8 mouse cellular contexts compared by ENCODE assay signal in genomic region chr15:99590429-99591084, GRCm38 (mm10). TPM values are rescaled to one million over a fixed set of nuclear protein-coding genes. Genes with fewer than 3 reads are reported as not detected.
A peak's percentile ranks its signal among the peaks of the same experiment; 100 is the strongest.
DNase-seq lines count a peak whose midpoint lies in the region; ATAC-seq lines count a peak whose summit lies in the region.

Gene Aqp5, plus strand, starts transcription at chr15:99590782.

- no peak for DNase-seq in kidney, postnatal 36 days
- DNase-seq in intestine, embryonic 14.5 days (ENCODE audit: low spot score), result no peak
- DNase-seq in frontal cortex, postnatal 14 days (ENCODE audit: low spot score in 2 of 2), result no peak
- no peak for DNase-seq in MN1 (ENCODE audit: low spot score)
- no peak for DNase-seq in left cerebral cortex, adult 9 months (ENCODE audit: low spot score in 2 of 2)

- no peaks in the 10 kb centered on the region for H3K9me3 ChIP-seq in kidney, embryonic 14.5 days (ENCODE audit: control insufficient read depth, low read length)
- H3K9me3 ChIP-seq in embryonic facial prominence, embryonic 13.5 days, result no peaks in the 10 kb centered on the region
- no peaks in the 10 kb centered on the region for H3K9me3 ChIP-seq in intestine, embryonic 14.5 days (ENCODE audit: control insufficient read depth, low read length)
- H3K9me3 ChIP-seq in midbrain, embryonic 13.5 days, result no peaks in the 10 kb centered on the region

- peak within 1 kb of the TSS; percentile 20; the same call in 1 of the 2 replicates for H3K9ac ChIP-seq in kidney, embryonic 14.5 days (ENCODE audit: low read depth, low read length)
- H3K9ac ChIP-seq in embryonic facial prominence, embryonic 13.5 days, result peak within 1 kb of the TSS; percentile 58
- no peak within 1 kb of the TSS; the same call in 1 of the 2 replicates for H3K9ac ChIP-seq in intestine, embryonic 14.5 days (ENCODE audit: low read length)
- peak within 1 kb of the TSS; percentile 39 for H3K9ac ChIP-seq in midbrain, embryonic 13.5 days (replicated peaks)

- WGBS in kidney, embryonic 14.5 days, result 2% methylated on average over 44 of the region's 83 CpGs
- under 1% methylated on average over 56 of the region's 83 CpGs for WGBS in embryonic facial prominence, embryonic 13.5 days
- WGBS in intestine, embryonic 14.5 days, result 2% methylated on average over 58 of the region's 83 CpGs
- WGBS in midbrain, embryonic 13.5 days, result 2% methylated on average over 54 of the region's 83 CpGs

- peaks cover 96% of the 10 kb centered on the region for H3K27me3 ChIP-seq in kidney, embryonic 14.5 days (ENCODE audit: control insufficient read depth, insufficient read depth, low read length)
- H3K27me3 ChIP-seq in embryonic facial prominence, embryonic 13.5 days, result peaks cover 100% of the 10 kb centered on the region
- peaks cover 100% of the 10 kb centered on the region for H3K27me3 ChIP-seq in intestine, embryonic 14.5 days (replicated peaks; ENCODE audit: control insufficient read depth, insufficient read depth, low read length)
- H3K27me3 ChIP-seq in midbrain, embryonic 13.5 days, result peaks cover 100% of the 10 kb centered on the region

- no peak within 1 kb of the TSS for H3K27ac ChIP-seq in kidney, embryonic 14.5 days (ENCODE audit: low read depth, low read length)
- H3K27ac ChIP-seq in embryonic facial prominence, embryonic 13.5 days, result no peak within 1 kb of the TSS
- H3K27ac ChIP-seq in intestine, embryonic 14.5 days (ENCODE audit: low read depth), result no peak within 1 kb of the TSS
- H3K27ac ChIP-seq in midbrain, embryonic 13.5 days, result no peak within 1 kb of the TSS

- H3K36me3 ChIP-seq in kidney, embryonic 14.5 days (ENCODE audit: control insufficient read depth, insufficient read depth, low read length), result no peaks in the 10 kb centered on the region
- H3K36me3 ChIP-seq in embryonic facial prominence, embryonic 13.5 days, result no peaks in the 10 kb centered on the region
- H3K36me3 ChIP-seq in intestine, embryonic 14.5 days (ENCODE audit: control insufficient read depth, insufficient read depth, low read length), result no peaks in the 10 kb centered on the region
- H3K36me3 ChIP-seq in midbrain, embryonic 13.5 days, result no peaks in the 10 kb centered on the region

- peak within 1 kb of the TSS; percentile 40 for H3K4me3 ChIP-seq in kidney, embryonic 14.5 days (ENCODE audit: low read length)
- H3K4me3 ChIP-seq in embryonic facial prominence, embryonic 13.5 days, result peak within 1 kb of the TSS; percentile 47
- H3K4me3 ChIP-seq in intestine, embryonic 14.5 days (ENCODE audit: low read depth, low read length), result peak within 1 kb of the TSS; percentile 36
- peak within 1 kb of the TSS; percentile 42 for H3K4me3 ChIP-seq in midbrain, embryonic 13.5 days (replicated peaks)

- ATAC-seq in kidney, embryonic 14.5 days (ENCODE audit: low FRiP score, low TSS enrichment), result peak; percentile 63; the same call in 1 of the 2 replicates
- ATAC-seq in embryonic facial prominence, embryonic 13.5 days (ENCODE audit: insufficient number of reproducible peaks, insufficient read depth, low FRiP score, low TSS enrichment, low read depth), result peak; percentile 16; the same call in 1 of the 2 replicates
- 0 out of 2 replicates have a peak, but pooled peaks have one; percentile 47 for ATAC-seq in intestine, embryonic 14.5 days (replicated peaks; ENCODE audit: low FRiP score, low TSS enrichment, low read depth)
- peak; percentile 83 for ATAC-seq in midbrain, embryonic 13.5 days

- 0 out of 2 replicates have a peak, but pooled peaks cover 5% of the 10 kb centered on the region for H3K4me1 ChIP-seq in kidney, embryonic 14.5 days (ENCODE audit: control insufficient read depth, insufficient read depth, low read length)
- peaks cover 10% of the 10 kb centered on the region; the same call in 1 of the 2 replicates for H3K4me1 ChIP-seq in embryonic facial prominence, embryonic 13.5 days
- H3K4me1 ChIP-seq in intestine, embryonic 14.5 days (replicated peaks; ENCODE audit: control insufficient read depth, insufficient read depth, low read length), result no peaks in the 10 kb centered on the region; the same call in 1 of the 2 replicates
- peaks cover 9% of the 10 kb centered on the region; the same call in 1 of the 2 replicates for H3K4me1 ChIP-seq in midbrain, embryonic 13.5 days (replicated peaks)

- peak within 1 kb of the TSS; percentile 67 for H3K4me2 ChIP-seq in kidney, embryonic 14.5 days (replicated peaks; ENCODE audit: low read depth, low read length)
- H3K4me2 ChIP-seq in embryonic facial prominence, embryonic 13.5 days, result peak within 1 kb of the TSS; percentile 71
- peak within 1 kb of the TSS; percentile 60 for H3K4me2 ChIP-seq in intestine, embryonic 14.5 days (ENCODE audit: low read length)
- peak within 1 kb of the TSS; percentile 60 for H3K4me2 ChIP-seq in midbrain, embryonic 13.5 days (replicated peaks)

RNA-seq across cellular contexts. Expression of gene Aqp5, which starts in this region (rescaled TPM):
- 0.16 and 0.27 TPM in 2 replicates for polyA plus RNA-seq in kidney, embryonic 14.5 days (2014; fragmentation: Nextera tagmentation; extraction: Ambion mirVana)
- 0.24 and 1.2 TPM in 2 replicates for polyA plus RNA-seq in embryonic facial prominence, embryonic 13.5 days (2015; fragmentation: Nextera tagmentation; extraction: Ambion mirVana)
- polyA plus RNA-seq in intestine, embryonic 14.5 days (2014; fragmentation: Nextera tagmentation; extraction: Ambion mirVana), result 0.16 and 0.30 TPM in 2 replicates
- polyA plus RNA-seq in midbrain, embryonic 13.5 days (2015; fragmentation: Nextera tagmentation; extraction: Ambion mirVana), result 0.79 and 1.1 TPM in 2 replicates

Comparison
In these comparisons a context has a peak if more than half of its experiments do, and no peak if none do; other contexts are left out.
1. Peak in ATAC-seq, H3K4me3 ChIP-seq, H3K9ac ChIP-seq and H3K4me2 ChIP-seq in kidney, embryonic 14.5 days; RNA of the gene not detected or under 1 TPM.
2. Peak in ATAC-seq, H3K4me3 ChIP-seq and H3K4me2 ChIP-seq in intestine, embryonic 14.5 days; RNA of the gene not detected or under 1 TPM.
3. ATAC-seq: peak in every context shown above with its lines; median percentile 83 in midbrain, embryonic 13.5 days; 63 in kidney, embryonic 14.5 days; 47 in intestine, embryonic 14.5 days; 16 in embryonic facial prominence, embryonic 13.5 days.